Mouse (Mus musculus) right cerebral cortex, adult 18-20 months (tissue): ENCODE results near the gene Phkg2.
"Not testable (repeated sequence)": the region's sequence is repeated elsewhere in the genome, so short reads cannot be mapped to it uniquely, and the experiment has no call there.

Experiments
- DNase-seq: peaks from one replicate; pipeline ENCODE4 v3.0.0; 2022; ENCODE audit warnings: mixed read lengths

Phkg2 gene

GRCm38 (mm10) chr7:127607150-127607549, 34.0 kb downstream of the Phkg2 start:
- DNase-seq, result no peak

- DNase-seq, result no peak
These were observed 37.9 kb downstream of the Phkg2 start for GRCm38 (mm10) chr7:127611011-127611410.

GRCm38 (mm10) chr7:127611561-127611960, 38.4 kb downstream of the Phkg2 start:
- DNase-seq, result no peak

- DNase-seq, result no peak
These were observed 40.4 kb downstream of the Phkg2 start for GRCm38 (mm10) chr7:127613501-127613900.

- no peak for DNase-seq
These were observed 41.0 kb downstream of the Phkg2 start for GRCm38 (mm10) chr7:127614091-127614490.

GRCm38 (mm10) chr7:127614511-127614890, 41.4 kb downstream of the Phkg2 start:
- DNase-seq, result no peak

- DNase-seq, result peak; percentile 75
These were observed 42.0 kb downstream of the Phkg2 start, which contains the start of gene Zfp629 for GRCm38 (mm10) chr7:127614891-127615843. Gene Zfp629, minus strand, starts transcription at chr7:127615797.

GRCm38 (mm10) chr7:127616336-127616735, 43.2 kb downstream of the Phkg2 start:
- no peak for DNase-seq

- no peak for DNase-seq
These were observed 43.7 kb downstream of the Phkg2 start for GRCm38 (mm10) chr7:127616881-127617280.

GRCm38 (mm10) chr7:127617962-127618361, 44.8 kb downstream of the Phkg2 start:
- DNase-seq, result no peak

GRCm38 (mm10) chr7:127618402-127618801, 45.3 kb downstream of the Phkg2 start:
- not testable (repeated sequence) for DNase-seq

- no peak for DNase-seq
These were observed 52.9 kb downstream of the Phkg2 start for GRCm38 (mm10) chr7:127626039-127626438.

- DNase-seq, result no peak
These were observed 53.3 kb downstream of the Phkg2 start for GRCm38 (mm10) chr7:127626471-127626870.

- DNase-seq, result no peak
These were observed 55.5 kb downstream of the Phkg2 start for GRCm38 (mm10) chr7:127628646-127629045.

- DNase-seq, result no peak
These were observed 58.3 kb downstream of the Phkg2 start for GRCm38 (mm10) chr7:127631416-127631815.
